Comparison of ENCODE assay signal across 8 mouse cellular contexts in genomic region chr16:91727433-91727832, GRCm38 (mm10). TPM values are rescaled to one million over a fixed set of nuclear protein-coding genes. Genes with fewer than 3 reads are reported as not detected.
A peak's percentile ranks its signal among the peaks of the same experiment; 100 is the strongest.
DNase-seq lines count a peak whose midpoint lies in the region; ATAC-seq and TF ChIP-seq lines count a peak whose summit lies in the region.

No protein-coding gene starts in this region.

- peak overlapping the region; percentile 96 for H3K4me3 ChIP-seq in forebrain, embryonic 12.5 days (replicated peaks)
- peak overlapping the region; percentile 72 to 90; a peak in 3 of 4 replicates for H3K4me3 ChIP-seq in liver, embryonic 14.5 days (ENCODE audit: insufficient read depth in 1 of 2, low read depth in 2 of 2, low read length in 2 of 2)
- H3K4me3 ChIP-seq in neural tube, embryonic 13.5 days: peak overlapping the region; percentile 96

- intact Hi-C loops in left cerebral cortex, postnatal 25 days (cut with DNase I): loop anchor here (10.0 kb wide), 1 partner anchor 577 kb away; the partner anchor contains the start of gene Smim11

- H3K27me3 ChIP-seq in forebrain, embryonic 12.5 days: no peaks in the 10 kb centered on the region
- H3K27me3 ChIP-seq in liver, embryonic 14.5 days (ENCODE audit: control insufficient read depth, insufficient read depth, low read length): peaks cover 32% of the 10 kb centered on the region
- no peaks in the 10 kb centered on the region for H3K27me3 ChIP-seq in neural tube, embryonic 13.5 days

- WGBS in forebrain, embryonic 12.5 days: 94% methylated on average over 15 of the region's 15 CpGs
- WGBS in liver, embryonic 14.5 days (ENCODE audit: insufficient replicate concordance): 81% methylated on average over 15 of the region's 15 CpGs
- WGBS in neural tube, embryonic 13.5 days: 78% methylated on average over 15 of the region's 15 CpGs

- no peak for TF ChIP-seq EP300 in liver, embryonic 14.5 days (IDR thresholded peaks at IDR 0.05; ENCODE audit: low read depth)

- H3K4me1 ChIP-seq in forebrain, embryonic 12.5 days: peaks cover 29% of the 10 kb centered on the region
- peaks cover 9 to 11% of the 10 kb centered on the region in 2 experiments for H3K4me1 ChIP-seq in liver, embryonic 14.5 days (replicated peaks; ENCODE audit: control insufficient read depth in 2 of 2, insufficient read depth in 2 of 2, low read length in 1 of 2)
- H3K4me1 ChIP-seq in neural tube, embryonic 13.5 days (replicated peaks): peaks cover 40% of the 10 kb centered on the region

- H3K27ac ChIP-seq in forebrain, embryonic 12.5 days: no peak overlapping the region
- H3K27ac ChIP-seq in liver, embryonic 14.5 days: peak overlapping the region; percentile 72
- H3K27ac ChIP-seq in neural tube, embryonic 13.5 days (replicated peaks): 0 out of 2 replicates have a peak overlapping the region, but pooled peaks have one; percentile 96

- no peak for ATAC-seq in forebrain, embryonic 12.5 days (ENCODE audit: low FRiP score)
- ATAC-seq in liver, embryonic 14.5 days (ENCODE audit: insufficient read depth): no peak
- no peak for ATAC-seq in neural tube, embryonic 13.5 days (ENCODE audit: low read depth)

- no peaks in the 10 kb centered on the region for H3K9me3 ChIP-seq in forebrain, embryonic 12.5 days
- no peaks in the 10 kb centered on the region for H3K9me3 ChIP-seq in liver, embryonic 14.5 days (ENCODE audit: control insufficient read depth, low read length)
- no peaks in the 10 kb centered on the region for H3K9me3 ChIP-seq in neural tube, embryonic 13.5 days

- no peak for TF ChIP-seq CTCF in liver, embryonic 14.5 days (IDR thresholded peaks at IDR 0.05; ENCODE audit: low read depth)

- DNase-seq in 3134 (ENCODE audit: extremely low read depth, insufficient read length, low spot score): peak; percentile 35
- DNase-seq in A20 (ENCODE audit: low read depth, low spot score): peak; percentile 28
- peak in 2 of 3 experiments; percentile 46 to 47 for DNase-seq in liver, embryonic 14.5 days (ENCODE audit: low read depth in 3 of 3, low spot score in 3 of 3)
- no peak for DNase-seq in left cerebral cortex, postnatal 25 days (ENCODE audit: low spot score in 2 of 2)
- DNase-seq in thymus, postnatal 36 days: no peak
- no peak for DNase-seq in urinary bladder, postnatal 14 days (ENCODE audit: low spot score)

- peak overlapping the region; percentile 67 for H3K4me2 ChIP-seq in forebrain, embryonic 12.5 days
- H3K4me2 ChIP-seq in liver, embryonic 14.5 days (ENCODE audit: low read depth): peak overlapping the region; percentile 79
- peak overlapping the region; percentile 68 for H3K4me2 ChIP-seq in neural tube, embryonic 13.5 days

- 0 out of 2 replicates have a peak, but pooled peaks cover 4% of the 10 kb centered on the region for H3K36me3 ChIP-seq in forebrain, embryonic 12.5 days (replicated peaks)
- no peaks in the 10 kb centered on the region for H3K36me3 ChIP-seq in liver, embryonic 14.5 days (replicated peaks; ENCODE audit: control insufficient read depth, insufficient read depth, low read depth)
- peaks cover 13% of the 10 kb centered on the region; the same call in 1 of the 2 replicates for H3K36me3 ChIP-seq in neural tube, embryonic 13.5 days

- H3K9ac ChIP-seq in forebrain, embryonic 12.5 days: peak overlapping the region; percentile 60; the same call in 1 of the 2 replicates
- peak overlapping the region; percentile 68 for H3K9ac ChIP-seq in liver, embryonic 14.5 days (replicated peaks)
- H3K9ac ChIP-seq in neural tube, embryonic 13.5 days: peak overlapping the region; percentile 81

RNA-seq across cellular contexts. Expression of gene Cryzl1, which starts 1.3 kb away (rescaled TPM):
- 76.7 and 79.5 TPM in 2 replicates for polyA plus RNA-seq in forebrain, embryonic 12.5 days (2016; fragmentation: Nextera tagmentation; extraction: Ambion mirVana)
- 12.1 and 17.9 TPM in 2 replicates for polyA plus RNA-seq in liver, embryonic 14.5 days (2012; rRNA removed)
- 29.7 and 32.3 TPM in 2 replicates for polyA plus RNA-seq in liver, embryonic 14.5 days (2014; fragmentation: Nextera tagmentation; extraction: Ambion mirVana)
- 91.5 and 93.0 TPM in 2 replicates for polyA plus RNA-seq in neural tube, embryonic 13.5 days (2015; fragmentation: Nextera tagmentation; extraction: Ambion mirVana)
- total RNA-seq in left cerebral cortex, postnatal 25 days (2021): 100 to 1,000 TPM; 104 to 111 TPM

RNA-seq across cellular contexts. Expression of gene Itsn1, which starts 1.6 kb away (rescaled TPM):
- polyA plus RNA-seq in forebrain, embryonic 12.5 days (2016; fragmentation: Nextera tagmentation; extraction: Ambion mirVana): 65.4 and 71.4 TPM in 2 replicates
- polyA plus RNA-seq in liver, embryonic 14.5 days (2012; rRNA removed): 46.8 and 54.4 TPM in 2 replicates
- polyA plus RNA-seq in liver, embryonic 14.5 days (2014; fragmentation: Nextera tagmentation; extraction: Ambion mirVana): 30.6 and 31.4 TPM in 2 replicates
- 60.4 and 62.5 TPM in 2 replicates for polyA plus RNA-seq in neural tube, embryonic 13.5 days (2015; fragmentation: Nextera tagmentation; extraction: Ambion mirVana)
- 100 to 1,000 TPM; 122 to 125 TPM for total RNA-seq in left cerebral cortex, postnatal 25 days (2021)

RNA-seq across cellular contexts. Expression of gene Donson, which starts 38.9 kb away (rescaled TPM):
- 34.0 and 36.6 TPM in 2 replicates for polyA plus RNA-seq in forebrain, embryonic 12.5 days (2016; fragmentation: Nextera tagmentation; extraction: Ambion mirVana)
- polyA plus RNA-seq in liver, embryonic 14.5 days (2012; rRNA removed): 13.8 and 26.2 TPM in 2 replicates
- polyA plus RNA-seq in liver, embryonic 14.5 days (2014; fragmentation: Nextera tagmentation; extraction: Ambion mirVana): 32.0 and 32.8 TPM in 2 replicates
- polyA plus RNA-seq in neural tube, embryonic 13.5 days (2015; fragmentation: Nextera tagmentation; extraction: Ambion mirVana): 19.1 and 20.5 TPM in 2 replicates
- total RNA-seq in left cerebral cortex, postnatal 25 days (2021): 10 to 100 TPM; 27.4 to 28.8 TPM

Comparison
In these comparisons a context has a peak if more than half of its experiments do, and no peak if none do; other contexts are left out.
1. DNase-seq: peak in 3134 (single experiment), A20 (single experiment) and liver, embryonic 14.5 days (2 of 3); none in left cerebral cortex, postnatal 25 days (0 of 2), thymus, postnatal 36 days (0 of 2) and urinary bladder, postnatal 14 days (single experiment).
2. Peak in every context shown above with its lines, with median percentiles within 50 percentile points of each other: H3K4me2 ChIP-seq, H3K4me3 ChIP-seq and H3K9ac ChIP-seq.